Mouse (Mus musculus): ENCODE measurements at regions not wholly inside any gene's neighbourhood (a gene's known extent, or its start where the extent isn't known, plus 50 kb on each side); places are given as distances from the start of the nearest gene placed in this dataset.

- TF ChIP-seq CTCF (IDR thresholded peaks at IDR 0.05; ENCODE audit: extremely low read depth, insufficient read depth, insufficient read length, insufficient replicate concordance) (no peak), POLR2A (IDR thresholded peaks at IDR 0.05; ENCODE audit: low read depth, low read length) (no peak)
Measured at GRCm38 (mm10) chr1:137656900-137657458, 518.5 kb downstream of the Ptprc start.

Data from spleen, adult 2 months (tissue).